Mouse (Mus musculus) brain, embryonic 14.5 days (tissue): Measurements from ENCODE around the gene Kbtbd12.

Source experiments
- CTCF ChIP-seq: fragments of 200-500 bp; IDR thresholded peaks from 2 replicates; pipeline ENCODE4 v1.5.1; 2012; ENCODE audit warnings: inconsistent platforms, mild to moderate bottlenecking, moderate library complexity, borderline replicate concordance; ENCODE audit not compliant: insufficient read depth, insufficient read length; ENCODE audit errors: extremely low read depth
- POLR2A ChIP-seq: fragments of 200-500 bp; IDR thresholded peaks from 2 replicates; pipeline ENCODE4 v1.6.1; 2012; ENCODE audit warnings: mild to moderate bottlenecking, inconsistent platforms, borderline replicate concordance; ENCODE audit not compliant: poor library complexity, insufficient read depth, insufficient read length, severe bottlenecking; ENCODE audit errors: extremely low read depth

DNA sequence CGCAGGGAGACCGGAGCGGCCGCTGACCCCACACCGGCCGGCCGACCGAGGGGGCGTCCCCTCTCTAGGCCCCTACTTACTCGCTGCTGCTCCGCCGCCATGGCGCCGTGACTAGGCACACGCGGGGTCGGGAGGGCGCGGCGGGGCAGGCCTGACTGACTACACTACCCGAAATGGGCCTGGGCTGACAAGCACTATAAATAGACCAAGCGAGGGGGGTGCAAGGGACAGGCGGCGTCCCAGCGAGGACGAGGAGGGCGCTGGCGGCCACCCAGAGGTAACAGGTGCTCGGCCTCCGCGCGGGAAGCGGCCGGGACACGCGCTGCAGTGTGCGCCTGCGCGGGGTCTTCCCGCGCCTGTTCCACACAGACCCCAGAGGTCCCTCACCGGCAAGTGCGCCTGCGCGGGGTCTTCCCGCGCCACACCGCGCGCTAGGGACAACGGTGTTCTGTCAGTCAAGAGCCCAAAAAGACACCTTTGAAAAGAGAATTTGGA, 10.4 kb downstream of the Kbtbd12 start:
- TF ChIP-seq CTCF (no peak), POLR2A (peak; percentile 55; the same call in 1 of the 2 replicates)
